9 mouse cellular contexts compared by ENCODE assay signal in genomic region chr8:123102855-123103254, GRCm38 (mm10). TPM values are rescaled to one million over a fixed set of nuclear protein-coding genes. Genes with fewer than 3 reads are reported as not detected.
DNase-seq lines count a peak whose midpoint lies in the region; ATAC-seq and TF ChIP-seq lines count a peak whose summit lies in the region.
"Not testable (repeated sequence)": the region's sequence is repeated elsewhere in the genome, so short reads cannot be mapped to it uniquely, and the experiment has no call there.
"Had no signal": no experiment of that assay in that cellular context is flagged by ENCODE, and none has a peak within 500 bp of the region (broad histone marks: within the 10 kb centered on the region; RNA-seq: fewer than 3 reads in every experiment).

No protein-coding gene starts in this region.

- not testable (repeated sequence) for H3K9me3 ChIP-seq in G1E (replicated peaks); embryonic facial prominence, embryonic 13.5 days; heart, embryonic 10.5 days; hindbrain, embryonic 16.5 days (ENCODE audit: control insufficient read depth, low read length); limb, embryonic 11.5 days (ENCODE audit: control insufficient read depth, low read length); lung, embryonic 15.5 days

- not testable (repeated sequence) for DNase-seq in G1E (ENCODE audit: low spot score); heart, embryonic 10.5 days (ENCODE audit: low spot score); thymus, adult 2 months
- DNase-seq in limb, embryonic 11.5 days (ENCODE audit: low spot score) = peak; percentile 35
- DNase-seq in neural tube, embryonic 10.5 days (ENCODE audit: extremely low spot score, low spot score) = peak; percentile 18

- peaks cover 46% of the 10 kb centered on the region for H3K36me3 ChIP-seq in G1E (replicated peaks)
- H3K36me3 ChIP-seq in embryonic facial prominence, embryonic 13.5 days = peaks cover 35% of the 10 kb centered on the region
- peaks cover 41% of the 10 kb centered on the region for H3K36me3 ChIP-seq in heart, embryonic 10.5 days
- peaks cover 18% of the 10 kb centered on the region for H3K36me3 ChIP-seq in hindbrain, embryonic 16.5 days (ENCODE audit: control insufficient read depth, insufficient read depth, low read length)
- peaks cover 13% of the 10 kb centered on the region for H3K36me3 ChIP-seq in limb, embryonic 11.5 days (ENCODE audit: control insufficient read depth, insufficient read depth, low read length)
- H3K36me3 ChIP-seq in lung, embryonic 15.5 days = peaks cover 34% of the 10 kb centered on the region
- H3K36me3 ChIP-seq in thymus, adult 2 months (ENCODE audit: control insufficient read depth, insufficient read depth, low read length) = peaks cover 22% of the 10 kb centered on the region

- peaks cover 31% of the 10 kb centered on the region for H3K4me1 ChIP-seq in G1E (ENCODE audit: insufficient read depth, low read depth, low read length)
- H3K4me1 ChIP-seq in embryonic facial prominence, embryonic 13.5 days = peaks cover 27% of the 10 kb centered on the region
- peaks cover 16% of the 10 kb centered on the region for H3K4me1 ChIP-seq in heart, embryonic 10.5 days
- peaks cover 17% of the 10 kb centered on the region for H3K4me1 ChIP-seq in hindbrain, embryonic 16.5 days (ENCODE audit: control insufficient read depth, insufficient read depth, low read depth, low read length)
- H3K4me1 ChIP-seq in limb, embryonic 11.5 days (ENCODE audit: control insufficient read depth, insufficient read depth, low read length) = not testable (repeated sequence)
- H3K4me1 ChIP-seq in lung, embryonic 15.5 days = peaks cover 11% of the 10 kb centered on the region
- peaks cover 10% of the 10 kb centered on the region for H3K4me1 ChIP-seq in thymus, adult 2 months (replicated peaks; ENCODE audit: control insufficient read depth, insufficient read depth, low read length)

- peak overlapping the region; percentile 95 for H3K4me2 ChIP-seq in embryonic facial prominence, embryonic 13.5 days
- H3K4me2 ChIP-seq in hindbrain, embryonic 16.5 days (ENCODE audit: low read length) = peak overlapping the region; percentile 88
- H3K4me2 ChIP-seq in limb, embryonic 11.5 days (ENCODE audit: low read depth, severe bottlenecking) = peak overlapping the region; percentile 59
- peak overlapping the region; percentile 87 for H3K4me2 ChIP-seq in lung, embryonic 15.5 days

- H3K4me3 ChIP-seq in G1E (ENCODE audit: low read depth, low read length) = peak overlapping the region; percentile 90
- peak overlapping the region; percentile 74 for H3K4me3 ChIP-seq in embryonic facial prominence, embryonic 13.5 days
- peak overlapping the region; percentile 96 for H3K4me3 ChIP-seq in heart, embryonic 10.5 days
- peak overlapping the region; percentile 77 for H3K4me3 ChIP-seq in hindbrain, embryonic 16.5 days (ENCODE audit: low read length)
- H3K4me3 ChIP-seq in limb, embryonic 11.5 days (ENCODE audit: low read depth, low read length) = peak overlapping the region; percentile 94
- peak overlapping the region; percentile 78 for H3K4me3 ChIP-seq in lung, embryonic 15.5 days
- H3K4me3 ChIP-seq in thymus, adult 2 months (ENCODE audit: control insufficient read depth, insufficient read depth, low read length) = peak overlapping the region; percentile 92

- TF ChIP-seq CTCF in G1E (IDR thresholded peaks at IDR 0.05; ENCODE audit: low read depth, low read length); thymus, adult 2 months (IDR thresholded peaks at IDR 0.05; ENCODE audit: borderline replicate concordance, control insufficient read depth, extremely low read depth, insufficient read depth, low read length, poor library complexity): not testable (repeated sequence)

- H3K27ac ChIP-seq in embryonic facial prominence, embryonic 13.5 days = peak overlapping the region; percentile 95
- peak overlapping the region; percentile 100 for H3K27ac ChIP-seq in heart, embryonic 10.5 days
- H3K27ac ChIP-seq in hindbrain, embryonic 16.5 days (ENCODE audit: low read depth, low read length) = peak overlapping the region; percentile 96
- peak overlapping the region; percentile 93 for H3K27ac ChIP-seq in limb, embryonic 11.5 days (replicated peaks; ENCODE audit: low read depth, low read length)
- H3K27ac ChIP-seq in lung, embryonic 15.5 days = peak overlapping the region; percentile 93
- not testable (repeated sequence) for H3K27ac ChIP-seq in thymus, adult 2 months (ENCODE audit: control insufficient read depth, insufficient read depth, low read length)

- TF ChIP-seq POLR2A in thymus, adult 2 months (IDR thresholded peaks at IDR 0.05; ENCODE audit: control insufficient read depth, extremely low read depth, insufficient read depth, low read length, poor library complexity) = not testable (repeated sequence)

- not testable (repeated sequence) for H3K27me3 ChIP-seq in G1E (ENCODE audit: insufficient read depth, low read length); embryonic facial prominence, embryonic 13.5 days; heart, embryonic 10.5 days (ENCODE audit: insufficient read depth, poor library complexity, severe bottlenecking); hindbrain, embryonic 16.5 days (replicated peaks; ENCODE audit: control insufficient read depth, insufficient read depth, low read length); limb, embryonic 11.5 days (ENCODE audit: control insufficient read depth, insufficient read depth, low read length); lung, embryonic 15.5 days; thymus, adult 2 months (ENCODE audit: control insufficient read depth, insufficient read depth, low read length)

- 1% methylated on average over 26 of the region's 26 CpGs for whole genome bisulfite sequencing in embryonic facial prominence, embryonic 13.5 days
- WGBS in heart, embryonic 10.5 days = under 1% methylated on average over 26 of the region's 26 CpGs
- WGBS in hindbrain, embryonic 16.5 days = under 1% methylated on average over 15 of the region's 26 CpGs
- WGBS in limb, embryonic 11.5 days = under 1% methylated on average over 15 of the region's 26 CpGs
- WGBS in lung, embryonic 15.5 days = 4% methylated on average over 26 of the region's 26 CpGs
- under 1% methylated on average over 26 of the region's 26 CpGs for WGBS in thymus, adult 2 months

- ATAC-seq in G1E (ENCODE audit: extremely low read depth, insufficient number of reproducible peaks, low FRiP score, poor library complexity, severe bottlenecking); embryonic facial prominence, embryonic 13.5 days (ENCODE audit: insufficient number of reproducible peaks, insufficient read depth, low FRiP score, low TSS enrichment, low read depth); hindbrain, embryonic 16.5 days; limb, embryonic 11.5 days (ENCODE audit: insufficient number of reproducible peaks, low FRiP score, low TSS enrichment, low read depth); lung, embryonic 15.5 days (ENCODE audit: borderline replicate concordance, extremely low read depth, low FRiP score, low TSS enrichment): not testable (repeated sequence)

- peak overlapping the region; percentile 98 for H3K9ac ChIP-seq in embryonic facial prominence, embryonic 13.5 days
- H3K9ac ChIP-seq in hindbrain, embryonic 16.5 days (ENCODE audit: low read depth, low read length) = peak overlapping the region; percentile 92
- H3K9ac ChIP-seq in limb, embryonic 11.5 days (ENCODE audit: low read length) = peak overlapping the region; percentile 96
- peak overlapping the region; percentile 98 for H3K9ac ChIP-seq in lung, embryonic 15.5 days

RNA-seq across cellular contexts. Expression of gene Rpl13, which starts 0.7 kb away (rescaled TPM):
- 835 and 904 TPM in 2 replicates for total RNA-seq in G1E (2014; fragmentation: Nextera tagmentation)
- total RNA-seq in G1E (2017) = 3,495 and 3,523 TPM in 2 replicates
- 4,220 and 5,023 TPM in 2 replicates for polyA plus RNA-seq in G1E (2012)
- 1,270 and 1,597 TPM in 2 replicates for polyA plus RNA-seq in embryonic facial prominence, embryonic 13.5 days (2015; fragmentation: Nextera tagmentation; extraction: Ambion mirVana)
- polyA plus RNA-seq in heart, embryonic 10.5 days (2016; fragmentation: Nextera tagmentation; extraction: Ambion mirVana) = 1,165 and 1,266 TPM in 2 replicates
- 588 and 678 TPM in 2 replicates for polyA plus RNA-seq in hindbrain, embryonic 16.5 days (2015; fragmentation: Nextera tagmentation; extraction: Ambion mirVana)
- 1,566 and 1,655 TPM in 2 replicates for polyA plus RNA-seq in limb, embryonic 11.5 days (2014; fragmentation: Nextera tagmentation; extraction: Ambion mirVana)
- polyA plus RNA-seq in lung, embryonic 15.5 days (2015; fragmentation: Nextera tagmentation; extraction: Ambion mirVana) = 1,444 and 1,500 TPM in 2 replicates
- polyA plus RNA-seq in thymus, adult 2 months (2012; rRNA removed) = 3,303 and 3,543 TPM in 2 replicates

RNA-seq across cellular contexts. Expression of gene Cpne7, which starts 14.3 kb away (rescaled TPM):
- total RNA-seq in G1E (2014; fragmentation: Nextera tagmentation) (3.1 and 4.3 TPM in 2 replicates), G1E (2017) (3.6 and 6.1 TPM in 2 replicates)
- polyA plus RNA-seq in G1E (2012) = 11.1 and 11.2 TPM in 2 replicates
- 1.6 and 2.6 TPM in 2 replicates for polyA plus RNA-seq in embryonic facial prominence, embryonic 13.5 days (2015; fragmentation: Nextera tagmentation; extraction: Ambion mirVana)
- 0.76 and 1.5 TPM in 2 replicates for polyA plus RNA-seq in heart, embryonic 10.5 days (2016; fragmentation: Nextera tagmentation; extraction: Ambion mirVana)
- polyA plus RNA-seq in hindbrain, embryonic 16.5 days (2015; fragmentation: Nextera tagmentation; extraction: Ambion mirVana) = 5.9 and 8.6 TPM in 2 replicates
- 0.57 and 0.82 TPM in 2 replicates for polyA plus RNA-seq in limb, embryonic 11.5 days (2014; fragmentation: Nextera tagmentation; extraction: Ambion mirVana)
- polyA plus RNA-seq in lung, embryonic 15.5 days (2015; fragmentation: Nextera tagmentation; extraction: Ambion mirVana) = 0.34 and 0.50 TPM in 2 replicates
- 2.1 and 3.1 TPM in 2 replicates for polyA plus RNA-seq in thymus, adult 2 months (2012; rRNA removed)
- total RNA-seq: granulocyte monocyte progenitor cell, adult 5-6 weeks had no signal

RNA-seq across cellular contexts. Expression of gene Spg7, which starts 40.1 kb away (rescaled TPM):
- total RNA-seq in G1E (2014; fragmentation: Nextera tagmentation) = 11.7 and 14.2 TPM in 2 replicates
- 36.7 and 40.2 TPM in 2 replicates for total RNA-seq in G1E (2017)
- 20.9 and 22.6 TPM in 2 replicates for polyA plus RNA-seq in G1E (2012)
- polyA plus RNA-seq in embryonic facial prominence, embryonic 13.5 days (2015; fragmentation: Nextera tagmentation; extraction: Ambion mirVana) = 47.9 and 49.8 TPM in 2 replicates
- polyA plus RNA-seq in heart, embryonic 10.5 days (2016; fragmentation: Nextera tagmentation; extraction: Ambion mirVana) = 57.4 and 63.0 TPM in 2 replicates
- polyA plus RNA-seq in hindbrain, embryonic 16.5 days (2015; fragmentation: Nextera tagmentation; extraction: Ambion mirVana) = 44.6 and 46.5 TPM in 2 replicates
- polyA plus RNA-seq in limb, embryonic 11.5 days (2014; fragmentation: Nextera tagmentation; extraction: Ambion mirVana) = 45.0 and 45.4 TPM in 2 replicates
- 45.2 and 46.4 TPM in 2 replicates for polyA plus RNA-seq in lung, embryonic 15.5 days (2015; fragmentation: Nextera tagmentation; extraction: Ambion mirVana)
- 126 and 145 TPM in 2 replicates for polyA plus RNA-seq in thymus, adult 2 months (2012; rRNA removed)

RNA-seq across cellular contexts. Expression of gene Sult5a1, which starts 55.3 kb away (rescaled TPM):
- total RNA-seq in G1E (2014; fragmentation: Nextera tagmentation) (not detected in 2 replicates), G1E (2017) (0.06 and 0.11 TPM in 2 replicates)
- polyA plus RNA-seq in G1E (2012) = not detected in 2 replicates
- polyA plus RNA-seq in embryonic facial prominence, embryonic 13.5 days (2015; fragmentation: Nextera tagmentation; extraction: Ambion mirVana) = 29.4 and 37.6 TPM in 2 replicates
- polyA plus RNA-seq in heart, embryonic 10.5 days (2016; fragmentation: Nextera tagmentation; extraction: Ambion mirVana) = 9.3 and 12.3 TPM in 2 replicates
- 1.8 and 2.5 TPM in 2 replicates for polyA plus RNA-seq in hindbrain, embryonic 16.5 days (2015; fragmentation: Nextera tagmentation; extraction: Ambion mirVana)
- 6.8 and 8.5 TPM in 2 replicates for polyA plus RNA-seq in limb, embryonic 11.5 days (2014; fragmentation: Nextera tagmentation; extraction: Ambion mirVana)
- 16.8 and 16.9 TPM in 2 replicates for polyA plus RNA-seq in lung, embryonic 15.5 days (2015; fragmentation: Nextera tagmentation; extraction: Ambion mirVana)
- 12.4 and 17.5 TPM in 2 replicates for polyA plus RNA-seq in thymus, adult 2 months (2012; rRNA removed)
- total RNA-seq: granulocyte monocyte progenitor cell, adult 5-6 weeks had no signal
